Mouse (Mus musculus): ENCODE data around the gene 4930404H24Rik.
A peak's percentile ranks its signal among the peaks of the same experiment; 100 is the strongest.

4930404H24Rik gene

DNA sequence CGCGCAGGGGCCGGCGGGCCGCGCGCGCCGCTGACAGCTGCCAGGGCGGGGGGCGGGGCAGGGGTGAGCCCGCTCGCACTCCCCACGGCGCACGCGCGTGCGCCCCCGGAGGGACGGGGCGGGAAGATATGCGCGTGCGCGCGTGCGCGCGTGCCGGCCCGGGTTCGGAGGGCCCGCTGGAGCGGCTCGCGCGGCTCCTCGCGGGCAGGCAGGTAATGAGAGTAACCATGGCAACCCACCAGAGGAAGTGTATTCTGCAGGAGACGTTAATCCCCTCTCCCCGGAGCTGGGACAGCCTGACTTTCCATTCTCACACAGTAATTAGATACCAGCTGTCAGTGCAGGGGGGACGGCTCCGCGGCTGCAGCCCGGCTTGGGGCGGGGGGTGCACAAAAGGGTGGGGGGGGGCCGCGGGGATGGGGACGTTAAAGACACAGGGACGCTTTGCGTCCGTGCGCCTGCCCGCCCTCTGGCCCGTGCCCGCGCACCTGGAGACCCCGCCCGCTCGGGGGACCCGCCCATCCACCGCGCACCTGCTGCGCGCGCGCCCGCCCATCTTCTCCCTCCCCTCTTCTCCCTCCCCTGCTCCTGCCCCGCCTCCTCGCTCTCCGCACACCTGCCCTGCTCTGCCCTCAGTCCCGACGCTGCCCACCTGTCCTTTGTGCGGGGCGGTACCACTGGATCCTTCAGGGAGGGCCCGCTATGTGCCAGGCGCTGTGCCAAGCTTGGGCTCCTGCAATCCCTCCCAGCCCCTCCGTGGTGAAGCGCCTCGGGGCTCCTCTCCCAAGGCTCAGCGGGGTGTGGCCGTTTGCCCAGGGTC, at the start of gene 4930404H24Rik:
Gene 4930404H24Rik (plus strand): TSS at position 218 of the 820 bp plus-strand sequence.
- DNase-seq (ENCODE audit: low read depth, low spot score), result no peak

DNA sequence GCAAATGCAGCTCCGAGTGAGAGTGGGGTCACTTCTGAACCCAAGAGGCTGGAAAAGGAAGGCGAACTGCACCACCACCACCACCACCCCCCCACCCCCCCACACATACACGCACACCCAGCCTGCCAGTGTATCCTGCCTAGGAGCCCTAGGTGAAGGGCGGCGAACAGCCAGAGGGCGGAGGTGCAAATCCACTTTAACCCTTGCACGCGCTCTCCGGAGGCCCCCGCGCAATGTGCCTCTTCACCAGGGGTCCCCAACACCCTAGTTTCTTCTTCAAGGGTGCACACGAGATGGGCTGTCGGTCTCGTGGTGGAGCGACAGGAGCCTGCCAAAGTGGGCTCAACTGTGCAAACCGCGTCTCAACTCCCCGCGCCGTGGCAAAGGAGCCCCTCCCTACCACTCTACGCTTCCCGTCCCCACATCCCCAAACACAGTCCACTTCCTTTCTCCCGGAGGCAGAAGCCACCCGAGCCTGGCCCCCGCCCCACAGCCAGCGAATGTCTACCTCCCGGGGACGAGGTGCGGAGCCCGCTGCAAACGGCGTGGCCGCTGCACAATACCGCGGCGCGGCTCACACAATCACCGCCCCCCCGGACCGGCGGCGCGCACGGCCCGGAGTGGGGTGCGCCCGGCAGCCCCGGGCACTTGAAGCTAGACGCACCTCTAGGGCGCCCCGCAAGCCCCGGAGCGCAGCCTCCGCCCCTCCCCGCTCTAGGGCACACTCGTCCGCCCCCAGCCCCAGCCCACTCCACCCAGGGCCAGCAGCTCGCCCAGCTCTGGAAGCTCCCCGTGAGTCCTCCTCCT, 49.0 kb upstream of the 4930404H24Rik start:
- no peak for DNase-seq (ENCODE audit: low read depth, low spot score)

DNA sequence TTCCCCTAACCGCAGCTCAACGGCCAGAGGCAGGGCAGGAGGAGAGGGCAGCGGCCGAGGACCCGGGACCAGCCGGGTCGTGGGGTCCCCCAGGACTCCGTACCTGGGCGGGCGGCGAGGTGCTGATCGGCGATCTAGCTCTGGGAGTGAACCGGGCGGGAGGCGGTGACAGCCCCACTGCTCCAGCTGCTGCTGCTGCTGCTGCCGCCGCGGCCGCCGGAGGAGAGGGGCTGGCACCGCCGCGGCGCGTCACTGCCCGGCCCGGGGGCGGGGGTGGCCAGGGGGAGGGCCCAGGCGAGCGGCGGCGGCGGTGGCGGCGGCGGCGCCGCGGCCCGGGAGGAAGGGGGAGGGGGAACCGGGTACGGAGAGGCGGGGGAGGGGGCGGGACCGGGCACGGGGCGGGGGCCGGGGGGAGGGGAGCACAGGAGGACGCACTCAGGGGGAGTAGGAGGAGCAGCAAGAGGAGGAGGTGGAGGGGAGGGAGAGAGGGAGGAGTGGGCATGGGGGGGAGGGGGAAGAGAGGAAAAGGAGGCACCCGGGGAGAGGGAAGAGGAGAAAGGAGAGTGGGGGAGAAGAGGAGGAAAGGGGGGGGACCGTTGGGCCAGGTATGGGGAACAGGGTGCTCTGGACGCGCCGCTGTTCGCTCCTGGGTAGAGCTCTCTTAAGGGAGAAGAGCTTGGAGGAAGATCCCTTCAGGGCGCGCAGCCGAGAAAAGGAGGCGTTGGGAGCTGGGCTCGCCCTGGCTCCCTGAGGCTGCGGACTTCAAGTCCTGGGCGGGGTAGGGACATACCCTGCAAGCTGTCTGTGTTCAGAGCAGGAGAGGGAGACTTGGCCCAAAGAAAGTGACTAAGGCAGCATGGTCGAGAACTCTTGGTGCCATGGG, 48.1 kb upstream of the 4930404H24Rik start:
- DNase-seq (ENCODE audit: low read depth, low spot score), result peak; percentile 40

DNA sequence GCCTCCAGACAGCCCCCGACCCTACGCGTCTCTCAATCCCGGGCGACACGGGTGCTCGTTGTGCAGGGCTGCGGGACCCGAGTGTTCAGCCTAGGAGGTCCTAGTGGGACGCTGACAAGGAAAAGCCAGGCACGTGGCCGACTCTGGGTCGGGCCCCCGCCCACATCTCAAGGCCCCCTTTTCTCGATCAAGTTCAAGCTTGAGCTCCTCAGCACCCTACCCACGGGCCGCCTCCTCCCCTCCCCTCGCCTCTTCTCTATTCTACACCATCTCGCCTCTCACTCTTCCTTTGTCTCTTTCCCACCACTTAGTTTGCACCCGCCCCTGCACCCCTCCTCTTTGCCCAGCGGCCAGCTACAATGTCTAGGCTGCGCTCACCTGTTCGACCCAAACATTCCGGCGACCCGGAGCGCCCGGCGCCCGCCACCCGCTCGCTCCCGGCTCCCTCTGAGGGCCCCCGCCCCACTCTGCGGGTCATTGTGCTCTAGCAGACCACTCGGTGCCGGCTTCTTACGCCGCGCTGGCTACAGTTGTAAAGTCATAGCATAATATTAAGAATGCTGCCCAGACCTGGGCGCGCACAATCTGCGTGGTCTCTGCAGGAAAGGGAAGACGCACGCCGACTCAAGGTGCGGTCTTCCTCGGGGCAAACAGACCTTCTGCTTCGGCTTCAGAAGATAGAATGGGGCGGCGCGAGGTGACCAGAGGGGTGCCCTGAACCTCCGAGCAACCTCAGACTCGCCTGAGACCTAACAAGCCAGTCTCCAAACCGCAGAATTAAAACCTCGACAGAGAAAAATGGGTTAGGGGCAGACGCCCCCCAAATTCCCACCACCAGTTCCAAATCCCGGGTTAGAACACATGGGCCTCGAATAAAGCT, 47.2 kb upstream of the 4930404H24Rik start:
- no peak for DNase-seq (ENCODE audit: low read depth, low spot score)

DNA sequence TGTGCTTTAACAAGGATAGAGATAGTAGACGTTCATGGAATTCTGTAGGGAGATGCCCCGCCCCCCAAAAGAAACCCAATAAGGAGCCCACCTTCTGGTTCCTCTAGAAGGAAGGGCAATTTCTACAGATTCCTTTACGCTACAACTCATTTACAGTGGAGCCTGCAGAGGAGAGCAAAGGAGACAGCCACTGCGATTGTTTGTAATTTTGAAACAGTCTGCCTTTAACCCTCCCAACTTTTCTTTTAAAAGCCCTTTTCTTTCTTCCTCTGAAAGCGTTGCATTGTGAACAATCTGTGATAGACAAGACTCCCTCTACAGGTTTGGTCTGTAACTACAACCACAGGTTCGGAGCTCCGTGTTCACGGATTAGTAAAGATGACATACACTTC, 46.6 kb upstream of the 4930404H24Rik start:
- DNase-seq (ENCODE audit: low read depth, low spot score), result peak; percentile 51

DNA sequence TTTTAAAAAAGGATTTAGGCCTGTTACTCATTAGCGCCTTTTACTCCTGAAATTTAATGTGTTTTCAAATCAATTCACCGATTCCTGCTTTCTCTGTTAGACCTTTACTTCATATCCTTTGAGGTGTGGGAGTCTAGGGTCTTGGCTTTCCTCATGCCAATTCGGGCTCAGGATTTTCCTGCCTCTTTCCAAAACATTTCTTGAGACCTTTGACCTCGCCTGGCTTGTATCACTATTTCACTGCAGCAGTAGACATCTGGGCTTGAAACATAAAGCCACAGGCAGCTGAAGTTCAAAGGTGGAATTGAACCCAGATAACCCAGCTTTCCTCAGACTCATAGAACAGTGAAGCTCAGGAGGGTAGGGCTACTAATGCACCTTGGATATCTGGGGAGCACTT, 46.1 kb upstream of the 4930404H24Rik start:
- no peak for DNase-seq (ENCODE audit: low read depth, low spot score)

DNA sequence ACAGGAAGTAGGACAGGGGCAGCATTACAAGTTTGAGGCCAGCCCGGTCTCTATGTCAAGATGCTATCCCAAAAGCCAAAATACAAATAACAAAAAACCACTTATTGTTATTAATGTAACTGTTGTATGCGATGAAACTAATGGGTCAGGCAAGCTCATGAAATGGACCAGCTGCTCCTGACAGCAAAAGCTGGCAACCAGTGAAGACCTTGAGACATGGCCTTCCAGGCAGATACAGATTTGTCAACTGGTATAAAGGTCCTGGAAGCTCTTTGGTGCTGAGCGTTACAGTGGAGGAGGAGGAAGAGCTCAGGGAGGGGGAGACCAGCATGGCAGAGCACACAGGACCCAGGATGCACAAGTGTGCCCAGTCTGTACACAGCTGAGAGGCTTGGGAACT, 44.9 kb upstream of the 4930404H24Rik start:
- no peak for DNase-seq (ENCODE audit: low read depth, low spot score)

DNA sequence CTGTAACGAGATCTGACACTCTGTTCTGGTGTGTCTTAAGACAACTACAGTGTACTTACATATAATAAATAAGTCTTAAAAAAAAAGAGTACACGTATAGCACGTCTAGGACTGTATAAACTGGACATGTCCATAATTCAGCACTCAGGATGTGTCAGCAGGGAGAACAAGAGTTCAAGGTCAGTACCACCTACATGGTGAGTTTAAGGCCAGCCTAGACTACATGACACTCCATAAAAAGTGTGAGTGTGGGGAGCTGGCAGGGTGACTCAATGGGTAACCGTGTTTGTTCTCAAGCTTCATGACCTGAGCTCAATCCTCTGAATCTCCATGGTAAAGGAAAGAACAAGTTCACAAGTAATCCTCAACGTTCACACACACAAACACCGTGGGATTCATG, 44.1 kb upstream of the 4930404H24Rik start:
- DNase-seq (ENCODE audit: low read depth, low spot score), result no peak

DNA sequence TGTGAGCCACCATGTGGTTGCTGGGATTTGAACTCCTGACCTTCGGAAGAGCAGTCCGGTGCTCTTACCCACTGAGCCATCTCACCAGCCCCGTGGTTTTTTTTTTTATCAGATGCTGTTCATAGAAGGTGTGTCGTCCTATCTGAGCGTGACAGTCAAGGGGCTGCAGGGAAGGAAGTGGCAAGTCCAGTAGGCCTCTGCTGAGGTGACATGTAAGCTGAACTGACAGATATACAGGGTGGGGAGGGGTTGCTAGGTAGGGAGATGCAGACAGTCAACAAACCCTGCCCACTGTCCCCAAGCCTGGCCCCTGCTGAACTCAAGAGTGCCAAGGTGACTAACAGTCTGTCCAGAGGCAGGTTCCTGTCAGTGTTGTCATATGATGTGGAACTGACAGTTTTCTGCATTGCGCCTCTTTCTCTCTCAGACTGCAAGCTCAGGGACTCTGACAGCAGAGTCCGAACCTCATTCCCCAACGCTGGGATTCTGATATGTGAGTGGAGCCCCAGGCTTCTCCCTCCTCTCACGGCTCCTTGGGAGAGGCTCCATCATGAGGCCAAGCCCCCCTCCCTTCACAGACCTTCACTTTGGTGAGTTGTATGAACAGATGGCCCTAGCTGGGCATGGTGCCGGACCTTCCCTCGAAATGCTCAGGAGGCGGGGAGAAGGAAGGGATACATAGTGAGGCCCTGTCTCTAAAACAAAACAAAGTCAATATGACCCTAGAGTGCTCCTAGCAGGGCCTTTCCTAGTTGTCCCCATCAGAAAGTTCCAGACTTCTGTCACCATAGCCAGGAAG, 38.4 kb upstream of the 4930404H24Rik start:
- DNase-seq (ENCODE audit: low read depth, low spot score), result no peak

DNA sequence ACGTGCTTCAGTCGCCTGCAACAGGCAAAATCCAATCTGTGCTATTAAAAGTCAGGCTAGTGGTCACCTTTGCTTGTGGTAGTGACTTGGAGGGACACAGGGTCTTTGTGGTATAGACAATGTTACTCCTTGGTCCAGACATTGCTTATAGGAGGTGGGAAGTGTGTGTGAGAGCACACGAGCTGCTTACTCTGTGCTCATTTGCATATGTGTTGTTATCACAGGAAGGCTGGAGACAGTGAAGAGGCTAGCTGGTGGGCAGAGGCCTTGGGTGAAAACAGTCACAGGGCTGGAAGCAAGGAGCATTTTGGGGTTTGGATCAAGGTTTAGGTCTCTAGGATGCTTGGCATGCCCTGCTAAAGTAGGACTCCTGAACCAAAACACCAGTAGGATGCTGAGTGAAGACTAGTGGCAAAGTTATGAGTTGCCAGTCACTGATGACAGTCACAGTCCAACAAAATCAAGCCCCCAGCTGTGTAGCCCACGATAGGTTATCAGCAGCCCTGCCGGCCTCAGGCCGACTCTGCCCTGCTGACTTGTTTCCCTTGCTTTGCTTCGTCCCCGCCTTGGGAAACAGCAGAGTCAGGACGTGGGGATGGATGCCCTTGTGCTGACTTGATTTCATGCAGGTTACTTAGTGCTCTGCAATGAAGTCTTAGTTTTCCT, 37.6 kb upstream of the 4930404H24Rik start:
- DNase-seq (ENCODE audit: low read depth, low spot score), result no peak

DNA sequence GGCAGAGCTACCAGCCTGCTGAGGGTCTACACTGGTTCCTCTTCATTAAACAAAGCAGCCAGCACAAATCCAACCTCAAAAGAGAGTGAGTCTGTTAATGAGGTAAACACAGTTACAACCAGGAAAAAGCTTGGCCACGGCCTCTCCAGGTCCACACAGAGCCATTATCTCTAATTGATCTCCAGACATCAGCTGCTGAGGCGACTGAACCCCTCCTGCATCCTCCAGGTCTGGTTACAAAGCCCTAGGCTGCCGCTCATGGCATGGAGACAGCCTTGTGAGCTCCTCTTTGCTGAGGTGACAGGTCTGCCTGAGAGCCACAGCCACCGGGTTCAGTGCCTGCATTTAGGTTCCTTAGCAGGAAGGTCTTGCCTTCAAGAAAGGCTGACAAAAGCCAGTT, 35.1 kb upstream of the 4930404H24Rik start:
- DNase-seq (ENCODE audit: low read depth, low spot score), result no peak

DNA sequence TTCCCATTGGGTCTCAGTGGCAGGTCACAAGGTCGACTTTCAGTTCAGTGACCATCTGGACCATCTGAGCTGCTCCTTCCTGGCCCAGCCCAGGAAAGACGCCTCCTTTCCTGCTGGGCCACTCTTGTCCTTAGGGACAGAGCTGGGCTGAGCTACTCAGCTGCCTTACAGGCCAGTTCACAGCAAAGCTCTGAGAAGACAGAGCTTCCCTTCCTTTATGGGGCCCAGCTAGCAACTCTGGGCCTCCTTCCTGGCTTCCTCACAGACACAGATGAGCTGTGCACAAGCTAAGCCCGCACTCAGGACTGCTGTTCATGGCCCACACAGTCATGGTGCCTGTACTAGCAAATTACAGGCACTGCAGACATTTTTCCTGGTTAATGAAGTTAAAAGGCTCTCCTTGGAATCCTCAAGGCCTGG, 34.6 kb upstream of the 4930404H24Rik start:
- DNase-seq (ENCODE audit: low read depth, low spot score), result no peak

DNA sequence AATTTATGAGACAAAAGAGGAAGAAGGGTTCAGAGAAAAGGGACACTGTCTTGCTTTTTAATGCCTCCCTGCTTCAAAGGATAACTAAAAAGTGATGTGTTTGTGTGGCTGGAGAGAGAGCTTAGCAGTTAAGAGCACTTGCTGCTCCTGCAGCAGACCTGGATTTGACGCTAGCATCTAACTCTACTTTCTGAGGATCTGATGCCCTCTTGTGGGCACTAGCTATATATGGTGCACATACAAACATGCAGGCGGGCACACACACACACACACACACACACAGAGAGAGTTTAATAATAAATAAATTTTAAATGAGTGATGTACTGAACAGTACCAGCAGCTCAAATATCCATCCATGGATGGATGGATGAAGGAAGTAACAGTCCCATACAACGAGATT, 29.3 kb upstream of the 4930404H24Rik start:
- no peak for DNase-seq (ENCODE audit: low read depth, low spot score)

DNA sequence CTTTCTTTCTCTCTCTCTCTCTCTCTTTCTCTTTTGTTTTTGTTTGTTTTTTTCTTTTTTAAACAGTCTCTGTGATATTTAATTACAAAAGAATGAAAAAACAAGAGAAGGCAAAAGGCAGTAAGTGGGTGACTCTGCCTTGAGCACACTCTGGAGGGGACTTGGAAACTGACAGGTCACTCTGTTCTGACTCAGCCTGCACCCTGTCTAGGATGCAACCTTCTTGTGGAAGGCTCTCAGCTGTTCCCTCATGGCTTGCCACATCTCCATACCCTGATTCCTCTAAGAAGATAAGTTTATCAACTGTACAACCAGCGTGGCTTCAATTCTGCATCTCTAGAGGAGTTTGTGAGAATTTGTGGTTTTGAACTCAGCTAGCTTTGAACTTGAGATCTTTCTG, 25.2 kb upstream of the 4930404H24Rik start:
- no peak for DNase-seq (ENCODE audit: low read depth, low spot score)

DNA sequence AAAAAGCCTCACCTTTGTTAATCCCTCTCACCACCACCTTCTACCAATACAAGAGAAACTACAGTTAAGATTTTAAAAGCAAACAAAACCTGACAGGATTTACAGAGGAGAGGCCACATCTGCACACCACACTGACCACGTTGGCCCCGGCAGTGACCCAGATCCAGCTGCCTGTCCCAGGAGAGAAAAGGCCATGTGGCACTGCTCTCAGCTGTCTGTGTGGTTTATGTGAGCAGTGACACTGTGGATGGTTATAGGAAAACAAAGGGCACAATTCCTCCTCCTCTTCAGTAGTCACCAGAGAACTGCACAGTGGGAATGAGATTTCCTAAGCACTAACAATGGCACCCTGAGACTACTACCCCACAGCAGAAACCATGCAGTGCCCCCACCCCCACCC, 23.3 kb upstream of the 4930404H24Rik start:
- no peak for DNase-seq (ENCODE audit: low read depth, low spot score)

DNA sequence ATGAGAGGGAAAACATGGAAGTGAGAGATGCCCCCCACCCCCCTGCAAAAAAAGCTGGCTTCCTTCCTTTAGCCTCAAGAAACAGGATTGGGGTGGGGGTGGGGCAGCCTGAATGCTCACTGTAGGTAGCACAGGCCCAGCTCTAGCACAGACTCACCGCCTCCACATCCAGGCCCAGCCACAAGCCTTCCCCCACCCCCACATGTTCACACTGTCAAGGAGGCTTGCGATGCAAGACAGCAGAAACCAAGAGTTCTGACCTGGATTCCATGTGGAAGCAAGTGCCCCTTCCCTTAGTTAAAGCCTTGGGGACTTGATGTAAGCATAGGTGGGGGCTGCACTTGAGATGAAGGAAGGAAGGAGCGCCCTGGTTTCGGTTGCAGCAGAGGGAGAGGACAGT, 22.8 kb upstream of the 4930404H24Rik start:
- DNase-seq (ENCODE audit: low read depth, low spot score), result peak; percentile 70

DNA sequence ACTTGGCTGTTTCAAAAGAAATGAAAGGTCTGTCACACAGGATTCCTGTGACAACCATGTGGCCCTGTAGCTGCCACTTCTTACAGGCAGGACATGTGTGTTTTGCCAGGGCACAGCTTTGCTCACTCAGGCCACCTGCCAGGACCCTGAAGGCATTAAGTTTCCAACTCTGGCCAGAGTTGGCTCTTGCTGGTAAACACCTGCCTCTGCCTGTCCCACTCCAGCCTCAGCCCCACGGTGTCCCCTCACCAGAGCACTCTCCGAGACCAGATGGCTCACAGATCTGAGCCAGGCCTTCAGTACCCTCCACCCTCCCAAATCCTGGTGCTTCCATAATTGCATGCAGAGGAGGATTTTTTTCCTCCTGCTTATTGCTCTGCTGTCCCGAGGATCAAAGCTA, 21.6 kb upstream of the 4930404H24Rik start:
- no peak for DNase-seq (ENCODE audit: low read depth, low spot score)

DNA sequence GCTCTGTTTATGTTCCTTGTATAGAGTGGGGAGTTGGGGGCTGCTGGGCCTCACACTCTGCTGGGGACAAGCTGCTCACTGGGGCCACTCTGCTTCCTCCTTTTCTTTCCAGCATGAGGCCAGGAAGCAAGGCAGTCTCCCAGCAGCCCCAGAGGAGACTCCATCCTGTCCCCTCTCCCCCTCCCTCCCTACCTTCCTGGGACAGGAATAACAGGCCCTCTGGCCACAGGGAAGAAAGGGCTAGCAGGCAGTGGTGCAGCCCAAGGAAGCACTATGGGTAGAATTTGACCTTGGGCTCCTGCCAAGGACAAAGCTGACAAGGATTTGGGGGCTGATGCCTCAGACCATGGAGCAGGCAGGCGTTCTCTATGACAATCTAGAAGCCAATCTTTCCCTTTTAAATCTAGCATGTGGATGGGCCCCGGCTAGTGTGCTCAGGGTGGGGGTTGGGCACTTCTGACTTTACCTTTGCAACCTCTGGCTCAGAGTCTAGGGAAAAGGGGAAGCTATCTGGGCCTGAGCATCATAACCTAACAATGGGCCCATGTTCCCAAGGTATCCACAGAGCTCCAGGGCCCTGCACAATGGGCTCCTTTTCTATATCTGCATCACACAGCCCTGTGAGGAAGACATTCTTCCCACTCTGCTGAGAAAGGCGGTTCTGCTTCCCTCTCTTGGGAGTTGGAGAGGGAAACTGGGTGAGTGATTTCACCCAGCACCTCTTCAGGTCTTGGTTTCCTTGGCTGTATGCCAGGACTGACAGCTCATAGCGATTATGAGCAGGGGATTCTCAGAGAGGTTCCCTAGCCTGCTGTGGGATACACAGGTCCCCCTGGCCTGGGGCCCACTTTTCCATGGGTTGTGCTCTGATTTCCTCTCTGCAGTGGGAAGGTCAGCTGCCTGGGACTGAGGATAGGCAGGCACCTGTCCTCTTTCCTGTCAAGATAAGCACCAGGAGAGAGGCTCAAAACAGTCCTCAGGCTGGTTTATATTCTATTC, 17.2 kb upstream of the 4930404H24Rik start:
- no peak for DNase-seq (ENCODE audit: low read depth, low spot score)

All from telencephalon, adult 2 months (tissue).